Mouse (Mus musculus): ENCODE results near the gene Otud3.
"Not testable (repeated sequence)": the region's sequence is repeated elsewhere in the genome, so short reads cannot be mapped to it uniquely, and the experiment has no call there.

DNA sequence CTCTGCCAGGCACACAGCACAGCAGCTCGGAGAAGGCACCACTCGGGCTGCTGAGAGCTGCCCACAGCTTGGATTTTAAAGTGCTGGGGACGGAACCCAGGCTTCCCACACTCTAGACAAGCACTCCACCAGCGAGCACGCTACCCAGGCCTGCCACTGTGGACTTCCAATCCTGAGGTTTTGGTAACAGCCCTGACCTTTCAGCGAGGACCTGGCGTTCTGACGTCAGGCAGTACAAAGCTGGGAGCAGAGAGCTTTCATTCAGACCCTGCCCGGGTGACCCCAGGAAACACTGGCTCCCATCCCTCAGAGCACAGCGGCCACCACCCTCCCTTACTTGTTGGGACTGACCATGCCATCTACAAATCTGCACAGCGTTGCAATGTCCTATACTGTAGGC is 20.0 kb downstream of the Otud3 start:
- TF ChIP-seq POLR2A (IDR thresholded peaks at IDR 0.05; ENCODE audit: low read depth, low read length); CTCF (conservative IDR thresholded peaks at IDR 0.05; ENCODE audit: insufficient read depth, insufficient read length, low read depth, low read length): not testable (repeated sequence)

Measured in kidney, adult 2 months (tissue).